Mouse (Mus musculus): ENCODE measurements around the gene Ddx54.

The Ddx54 gene

DNA sequence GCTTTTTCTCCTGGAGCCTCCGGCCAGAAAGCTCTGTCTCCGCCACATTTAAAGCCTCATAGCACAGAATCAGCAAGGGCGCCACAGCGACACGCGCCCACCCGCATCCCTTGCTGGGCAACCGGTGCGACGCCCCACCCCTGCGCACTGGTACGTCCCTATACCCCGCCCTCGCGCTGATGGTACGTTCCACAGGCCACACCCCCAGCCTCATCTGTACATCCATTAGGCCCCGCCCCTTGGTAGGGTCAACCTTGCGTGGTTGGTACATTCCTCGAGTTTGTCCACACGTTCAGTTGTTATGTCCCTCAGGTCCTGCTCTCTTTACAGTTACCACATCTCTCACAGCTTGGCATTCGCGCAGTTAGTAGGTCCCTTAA is at the start of gene Ddx54, which contains the start of gene Rita1:
Ddx54 (plus strand) TSS at position 298 of the 380 bp plus-strand sequence.
Rita1 (minus strand) TSS at position 148 of the 380 bp plus-strand sequence.
- DNase-seq (ENCODE audit: low spot score), result peak; percentile 98

DNA sequence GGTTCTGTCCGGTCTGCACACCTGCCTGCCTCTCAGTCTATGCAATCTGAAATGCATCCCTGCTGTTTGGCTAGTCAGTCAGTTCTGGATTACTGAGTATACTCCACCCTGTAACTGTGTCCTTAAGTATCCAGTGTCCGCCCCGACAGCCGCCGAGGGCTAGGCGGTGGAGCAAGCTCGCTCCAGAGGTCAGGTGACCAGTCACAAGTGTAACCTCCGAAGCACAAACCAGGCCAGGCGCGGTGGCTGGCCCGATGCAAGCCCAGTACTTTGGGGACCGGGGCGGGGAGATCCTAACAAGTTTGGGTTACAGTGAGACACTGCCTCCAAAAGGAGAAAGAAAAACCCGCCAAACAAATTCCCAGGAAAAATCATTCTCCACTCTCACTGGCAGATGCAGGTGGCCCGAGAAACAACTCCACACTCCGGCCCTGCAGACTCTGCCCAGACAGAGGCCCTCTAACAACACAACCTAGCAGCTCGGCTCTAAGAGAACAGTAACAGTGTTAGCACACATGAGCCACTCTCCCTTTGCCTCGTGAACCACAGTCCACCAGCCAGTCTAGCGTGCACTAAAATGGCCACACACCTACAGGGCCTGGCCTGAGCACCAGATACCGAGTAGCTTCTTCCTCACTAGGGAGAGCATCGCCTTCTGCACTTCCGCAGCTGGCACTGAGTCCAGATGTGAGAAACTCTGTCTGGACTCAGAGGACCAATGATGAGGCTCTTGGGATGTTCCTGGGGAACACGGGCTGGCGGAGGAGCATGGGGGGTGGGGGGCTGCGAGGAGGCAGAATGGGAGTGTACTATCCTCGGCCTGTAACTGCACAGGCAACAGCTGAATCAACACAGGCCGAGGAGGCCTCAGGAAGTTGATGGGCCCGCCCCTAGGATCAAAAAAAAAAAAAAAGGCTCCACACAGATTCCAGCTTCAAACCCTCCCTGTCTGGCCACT is 49.3 kb upstream of the Ddx54 start:
- peak; percentile 71 for DNase-seq (ENCODE audit: low spot score)

DNA sequence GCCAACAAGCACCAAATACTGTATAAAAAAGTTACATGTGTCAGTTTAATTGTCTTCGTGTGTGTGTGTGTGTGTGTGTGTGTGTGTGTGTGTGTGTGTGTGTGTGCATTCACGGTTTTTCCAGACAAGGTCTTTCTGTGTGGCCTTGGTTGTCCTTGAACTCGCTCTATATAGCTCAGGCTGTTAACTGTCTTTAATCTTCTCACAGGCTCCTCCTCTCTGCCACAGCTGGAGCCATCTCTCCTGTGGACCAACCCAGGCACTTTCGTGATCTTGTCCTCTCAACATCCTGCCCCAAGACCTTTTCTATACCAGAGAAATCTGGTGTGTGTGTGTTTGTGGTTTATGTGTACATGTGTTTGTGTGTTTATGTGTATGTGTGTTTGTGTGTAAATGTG is 48.6 kb upstream of the Ddx54 start:
- DNase-seq (ENCODE audit: low spot score), result no peak

DNA sequence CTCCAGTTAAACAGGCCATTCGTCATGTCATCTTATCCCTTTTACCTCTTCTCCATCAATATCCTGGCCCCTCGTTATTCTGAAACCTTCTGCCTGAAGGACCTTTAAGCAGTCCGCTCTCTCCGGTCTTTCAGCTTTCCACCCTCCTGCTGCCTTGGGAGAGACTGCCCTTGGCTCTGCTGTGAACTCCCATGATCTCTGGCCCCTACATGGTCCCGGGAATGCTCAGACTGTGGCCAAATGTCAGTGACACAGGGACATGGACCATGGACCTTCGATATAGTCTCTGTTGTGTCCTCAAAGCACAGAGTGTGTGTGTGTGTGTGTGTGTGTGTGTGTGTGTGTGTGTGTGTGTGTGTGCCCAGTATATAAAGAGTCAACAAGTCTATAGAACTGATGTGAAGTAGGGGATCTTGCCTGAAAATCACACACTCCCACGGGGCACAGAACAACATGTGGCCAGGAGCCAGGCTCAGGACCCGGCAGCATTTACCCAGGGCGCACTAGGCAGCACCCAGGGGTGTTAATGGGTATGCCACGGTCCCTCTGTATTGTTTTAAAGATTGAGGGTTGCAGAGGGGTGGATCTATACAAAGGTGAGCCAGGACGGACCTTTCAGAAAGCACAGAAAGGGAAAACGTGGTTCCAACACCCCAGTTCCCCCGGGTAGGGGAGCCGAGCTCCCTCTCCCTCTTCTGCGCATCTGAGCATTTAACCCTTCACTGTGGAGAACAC is 47.2 kb upstream of the Ddx54 start:
- DNase-seq (ENCODE audit: low spot score), result peak; percentile 60

DNA sequence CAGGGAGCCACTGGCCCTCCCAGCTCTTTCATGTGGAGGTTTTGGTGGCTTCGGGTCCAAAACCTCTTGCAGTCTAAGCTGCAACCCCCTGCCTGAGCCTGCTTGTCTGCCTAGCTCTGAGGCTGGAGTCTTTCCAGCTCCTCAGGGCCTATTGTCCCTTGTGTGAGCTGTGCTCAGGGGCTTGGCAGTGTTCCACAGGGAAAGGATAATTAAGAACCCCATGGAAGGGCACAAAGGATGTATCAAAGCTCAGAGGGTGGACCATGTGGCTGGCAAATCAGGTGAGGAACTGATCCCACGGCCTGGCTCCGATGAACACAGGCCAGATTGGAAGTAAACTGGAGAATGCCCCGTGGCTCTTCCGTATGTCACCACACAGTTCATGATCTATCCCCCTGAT is 46.4 kb upstream of the Ddx54 start:
- no peak for DNase-seq (ENCODE audit: low spot score)

DNA sequence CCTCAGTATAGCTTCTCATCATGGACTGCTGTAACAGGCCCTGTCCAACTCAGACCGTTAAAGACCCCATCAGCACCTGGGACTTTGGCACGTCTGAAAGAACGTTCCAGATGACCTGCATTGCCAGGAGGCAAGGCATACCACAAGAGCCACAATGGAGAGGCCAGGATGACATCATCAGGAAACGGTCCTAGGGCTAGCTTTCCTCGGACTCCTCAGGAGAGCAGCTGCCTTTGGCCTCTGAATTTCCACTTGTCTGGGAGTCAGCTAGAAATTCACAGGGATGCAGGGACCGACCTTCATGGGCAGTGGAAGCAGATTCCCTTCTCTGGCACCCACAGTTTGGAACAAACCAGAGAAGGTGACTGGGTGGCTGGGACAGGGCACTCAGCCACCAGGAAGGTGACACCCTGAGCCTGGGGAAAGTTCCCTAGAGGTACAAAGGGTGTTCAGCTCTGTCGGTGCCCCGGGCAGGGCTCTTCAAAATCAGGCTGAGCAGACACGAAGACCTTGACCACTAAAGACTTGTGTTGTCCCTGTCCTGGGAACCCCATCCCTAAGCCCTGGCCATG is 45.8 kb upstream of the Ddx54 start:
- peak; percentile 53 for DNase-seq (ENCODE audit: low spot score)

DNA sequence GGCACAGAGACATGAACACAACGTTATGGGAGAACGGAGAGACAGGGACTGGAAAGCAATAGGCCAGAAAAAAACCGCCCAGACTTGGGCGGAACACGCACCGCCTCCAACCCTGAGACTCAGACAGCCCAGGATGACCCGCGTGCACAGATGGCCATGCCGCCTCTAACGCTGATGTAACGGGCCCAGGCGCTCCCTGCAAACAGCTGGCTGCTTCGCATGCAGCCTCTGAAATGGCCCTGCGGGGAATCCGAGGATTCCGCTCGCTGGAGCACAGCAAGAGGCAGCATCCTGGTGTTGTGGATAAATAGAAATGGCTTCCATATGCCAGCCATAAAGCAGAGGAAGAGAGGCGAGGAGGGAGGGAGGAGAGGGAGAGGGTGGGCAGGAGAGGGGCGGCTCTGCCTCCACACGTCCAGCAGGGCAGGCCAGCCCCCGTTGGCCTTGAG is 45.3 kb upstream of the Ddx54 start:
- DNase-seq (ENCODE audit: low spot score), result peak; percentile 78

DNA sequence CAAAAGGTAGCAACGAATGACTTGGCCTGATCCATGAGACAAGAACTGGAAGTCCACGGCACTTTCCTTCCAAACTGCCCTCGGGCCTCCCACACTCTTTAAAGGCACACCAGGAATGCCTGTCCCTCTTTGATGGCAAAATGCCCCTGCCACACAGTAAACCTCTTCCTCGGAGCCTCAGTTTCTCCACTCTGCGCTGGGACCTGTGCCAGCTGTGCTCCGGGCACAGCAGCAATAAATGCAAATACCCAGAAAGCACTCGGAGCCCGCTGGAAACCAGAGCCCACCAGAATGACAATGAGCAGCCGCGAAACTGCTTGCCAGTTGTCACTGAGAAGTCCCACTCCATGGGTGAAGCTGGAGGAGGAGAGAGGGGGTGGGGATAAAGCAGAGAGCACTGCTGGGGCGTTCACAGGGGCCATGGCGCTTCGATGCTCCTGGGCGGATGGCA is 44.8 kb upstream of the Ddx54 start:
- DNase-seq (ENCODE audit: low spot score), result no peak

DNA sequence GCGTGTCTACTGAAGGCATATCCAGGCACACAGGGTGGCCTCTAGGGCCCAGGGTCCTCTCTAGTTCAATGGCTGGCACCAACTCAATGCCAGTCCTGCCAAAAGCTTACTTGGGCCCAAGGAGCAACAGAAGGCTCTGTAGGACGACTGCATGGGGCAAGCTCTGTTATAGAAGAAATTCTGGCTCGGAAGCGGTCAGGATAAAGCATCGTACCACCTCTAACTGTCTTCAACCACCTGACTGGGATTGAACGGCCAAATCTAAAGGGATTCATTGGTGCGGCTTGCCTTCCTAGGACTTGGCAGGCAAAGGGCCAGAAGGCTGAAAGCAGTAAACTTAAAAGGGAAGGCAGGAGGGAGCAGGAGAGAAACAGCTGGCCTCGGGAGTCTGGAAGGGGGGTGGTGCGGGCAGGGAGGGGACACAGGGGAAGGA is 44.2 kb upstream of the Ddx54 start:
- no peak for DNase-seq (ENCODE audit: low spot score)

DNA sequence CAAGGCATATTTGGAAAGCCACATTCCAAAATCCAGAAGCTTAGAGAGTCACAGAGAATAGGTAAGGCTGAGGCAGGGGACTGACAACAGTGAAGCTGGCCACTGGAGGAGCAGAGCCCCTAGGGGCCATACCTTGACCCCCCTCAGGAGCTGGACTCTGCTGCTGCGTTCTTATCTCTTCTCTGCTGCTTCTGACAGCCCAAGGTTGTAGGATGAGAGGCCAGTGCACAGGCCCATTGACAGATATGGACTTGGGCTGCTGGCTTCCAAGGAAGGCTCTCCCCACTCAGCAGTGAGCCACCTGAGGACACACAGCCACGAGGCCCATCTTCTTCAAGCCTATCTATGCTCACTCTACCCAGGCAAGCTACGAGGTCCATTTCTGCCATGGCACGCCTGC is 43.6 kb upstream of the Ddx54 start:
- no peak for DNase-seq (ENCODE audit: low spot score)

DNA sequence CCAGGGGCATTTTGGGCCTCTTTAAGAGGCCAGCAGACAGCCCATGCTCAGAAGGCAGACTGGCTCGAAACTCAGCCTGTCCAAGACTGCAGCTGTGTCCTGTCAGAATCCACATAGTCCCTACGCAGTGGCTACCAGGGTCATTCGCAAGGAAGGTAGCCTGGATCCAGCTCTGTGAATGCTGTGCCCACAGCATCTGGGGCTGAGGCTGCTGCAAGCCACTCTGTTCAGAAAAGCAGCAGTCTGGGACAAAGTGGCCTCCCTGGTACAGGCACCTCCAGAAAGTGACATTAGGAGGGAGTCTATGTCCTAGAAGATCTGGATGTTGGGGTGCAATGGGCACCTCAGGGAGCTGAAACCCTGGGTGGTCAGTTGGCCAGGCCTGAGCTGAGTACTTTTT is 42.7 kb upstream of the Ddx54 start:
- no peak for DNase-seq (ENCODE audit: low spot score)

DNA sequence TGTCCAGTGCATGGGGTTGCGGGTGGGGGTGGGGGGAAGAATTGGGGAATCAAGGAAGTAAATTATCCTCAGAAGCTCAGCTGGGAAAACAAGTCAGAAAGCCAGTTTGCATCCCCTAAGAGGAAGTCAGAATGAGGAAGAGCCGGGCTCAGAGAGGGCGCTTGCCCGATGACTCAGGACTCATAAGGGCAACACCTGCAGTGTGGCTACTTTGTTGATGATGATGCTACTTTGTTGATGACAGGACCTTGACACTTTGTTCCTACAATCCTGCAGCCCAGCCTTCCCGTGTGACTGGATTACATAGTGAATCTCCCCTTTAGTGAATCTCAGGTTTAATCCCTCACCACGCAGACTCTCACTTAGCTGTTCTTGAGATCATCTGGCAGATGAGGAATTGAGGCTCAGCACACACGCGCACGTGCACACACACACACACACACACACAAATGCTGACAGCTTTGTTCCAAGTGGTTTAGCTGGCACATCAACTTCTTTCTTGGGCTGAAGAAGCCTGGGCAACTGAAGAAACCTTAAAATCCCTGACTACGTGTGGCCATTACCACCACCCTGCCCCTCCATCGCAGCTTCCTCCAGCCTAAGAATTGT is 42.1 kb upstream of the Ddx54 start:
- no peak for DNase-seq (ENCODE audit: low spot score)

DNA sequence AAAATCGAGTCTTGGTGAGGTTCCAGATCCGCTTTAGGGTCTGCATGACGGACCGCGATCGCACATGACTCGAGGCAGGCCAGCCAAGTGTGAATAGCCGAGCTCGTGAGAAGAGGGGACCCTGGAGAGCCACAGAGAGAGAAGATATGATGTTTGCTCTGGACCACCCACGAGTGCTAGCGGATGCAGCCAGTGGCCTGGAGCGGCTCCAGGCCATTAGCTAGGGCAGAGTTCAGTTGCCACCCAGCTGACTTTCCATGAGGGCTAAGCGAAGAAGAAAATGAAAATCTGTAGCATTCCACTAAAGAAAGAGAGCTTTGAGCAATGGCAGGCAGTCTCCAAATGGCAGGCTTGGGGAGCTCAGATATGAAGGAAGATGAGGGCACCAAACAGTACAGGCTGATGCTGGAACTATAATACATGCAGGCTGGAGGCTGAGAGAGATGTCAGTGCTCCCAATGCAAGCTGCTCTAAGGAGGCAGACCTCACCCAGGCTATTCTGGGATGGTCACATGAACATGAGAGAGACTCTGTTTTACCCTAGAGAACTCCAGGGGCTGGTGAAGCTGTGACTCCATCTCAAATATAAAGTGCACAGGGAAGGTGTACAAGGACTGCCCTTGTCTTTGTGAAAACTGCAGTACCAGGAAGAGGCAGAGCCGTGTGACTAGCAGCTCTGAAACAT is 41.3 kb upstream of the Ddx54 start:
- peak; percentile 62 for DNase-seq (ENCODE audit: low spot score)

DNA sequence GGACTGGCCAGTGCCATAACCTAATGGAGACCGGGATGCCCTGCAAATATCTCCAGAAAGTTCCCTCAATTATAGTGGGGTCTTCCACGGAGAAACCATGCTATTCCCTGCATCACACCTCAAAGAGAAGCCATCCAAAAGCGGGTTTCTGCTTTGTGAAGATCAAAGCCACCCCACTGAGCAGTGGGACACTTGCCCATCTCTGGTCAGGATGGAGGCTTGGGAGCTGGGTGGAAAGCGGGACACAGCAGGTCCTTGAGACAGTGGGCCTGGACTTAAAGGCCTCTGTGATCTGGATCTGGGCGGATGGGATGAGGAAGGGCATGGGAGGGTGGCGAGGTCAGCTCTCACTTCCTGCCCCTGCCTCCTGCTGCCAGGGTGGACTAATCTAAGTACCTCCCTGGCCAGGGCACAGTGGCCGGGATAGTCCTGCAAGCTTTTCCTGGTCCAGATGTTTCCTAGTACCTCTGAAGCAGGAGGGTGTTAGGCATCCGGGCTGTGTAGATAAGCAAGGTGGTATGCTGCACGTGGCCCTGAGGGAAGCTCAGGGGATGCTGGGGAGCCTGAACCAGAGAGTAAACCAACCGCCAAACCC is 38.0 kb upstream of the Ddx54 start:
- no peak for DNase-seq (ENCODE audit: low spot score)

DNA sequence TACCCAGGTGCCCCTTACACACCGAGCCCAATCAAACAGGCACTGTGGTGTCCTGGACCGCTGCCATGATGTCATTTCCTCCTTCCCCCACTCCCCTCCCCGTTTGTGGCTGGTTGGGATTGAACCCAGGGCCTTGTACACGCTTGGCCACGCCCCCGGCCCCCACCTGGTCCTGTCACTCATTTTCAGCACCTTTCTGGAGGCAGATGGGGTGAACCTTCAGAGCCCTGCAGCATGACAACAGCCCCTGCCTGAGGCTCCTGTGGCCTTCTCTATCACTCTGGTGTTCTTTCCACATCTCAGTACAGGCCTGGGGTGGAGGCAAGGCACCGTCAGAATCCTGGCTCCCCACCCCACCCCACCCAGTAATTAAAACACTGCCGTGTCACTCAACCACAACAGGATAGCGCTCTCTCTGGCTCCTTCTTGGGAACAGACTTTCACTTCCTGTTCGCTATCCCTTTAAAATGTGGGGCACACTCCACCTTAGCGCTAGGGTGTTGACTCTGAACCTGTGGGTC is 35.7 kb upstream of the Ddx54 start:
- no peak for DNase-seq (ENCODE audit: low spot score)

DNA sequence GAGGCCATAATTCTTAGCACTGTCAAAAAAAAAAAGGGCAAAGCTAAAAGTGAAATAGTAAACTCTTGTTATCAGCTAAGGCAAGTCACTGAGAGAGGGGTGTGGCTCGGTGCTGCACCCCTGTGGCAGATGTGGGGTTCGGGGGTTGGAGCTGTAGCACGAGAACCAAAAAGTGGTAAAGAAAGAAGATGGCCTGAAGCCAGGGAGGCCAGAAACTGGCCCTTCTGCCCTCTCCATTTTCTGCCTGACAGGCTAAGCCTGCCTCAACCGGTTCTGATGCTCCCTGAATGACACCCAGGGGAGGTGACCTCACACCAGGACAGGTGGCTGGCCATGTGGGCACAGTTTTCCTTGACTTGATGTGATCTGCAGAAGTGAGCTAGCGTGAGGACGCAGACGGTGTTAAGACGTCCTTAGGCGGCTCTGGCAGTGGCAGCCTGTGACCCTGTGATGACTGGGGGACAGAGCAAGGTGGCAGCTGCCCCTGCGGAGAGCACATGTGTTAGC is 34.6 kb upstream of the Ddx54 start:
- peak; percentile 71 for DNase-seq (ENCODE audit: low spot score)

DNA sequence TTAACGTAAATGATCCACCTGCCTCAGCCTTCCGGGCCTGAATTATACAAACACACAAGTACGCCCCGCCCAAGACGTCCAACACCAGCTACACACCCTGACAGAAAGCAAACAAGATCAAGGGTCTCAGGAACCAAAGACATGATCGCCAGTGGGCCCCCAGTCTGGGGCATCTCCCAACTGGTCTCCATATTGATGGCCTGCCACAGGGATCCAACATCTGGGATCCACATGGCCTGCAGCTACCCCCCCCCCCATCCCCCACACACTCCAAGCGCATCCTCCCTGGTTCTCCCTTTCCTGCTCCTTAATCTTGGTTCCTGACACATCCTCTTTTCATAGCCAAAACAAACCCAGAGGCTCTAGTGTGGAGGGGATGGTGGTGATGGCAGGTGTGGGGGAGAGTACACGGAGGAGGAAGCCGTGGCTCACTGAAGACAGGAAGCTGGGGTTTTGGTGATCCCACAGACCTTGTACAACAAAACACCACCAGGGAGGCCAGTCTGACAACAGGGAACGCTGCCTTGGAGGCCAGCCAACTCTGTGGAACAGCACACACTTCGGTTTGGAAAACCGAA is 33.9 kb upstream of the Ddx54 start:
- DNase-seq (ENCODE audit: low spot score), result peak; percentile 54

DNA sequence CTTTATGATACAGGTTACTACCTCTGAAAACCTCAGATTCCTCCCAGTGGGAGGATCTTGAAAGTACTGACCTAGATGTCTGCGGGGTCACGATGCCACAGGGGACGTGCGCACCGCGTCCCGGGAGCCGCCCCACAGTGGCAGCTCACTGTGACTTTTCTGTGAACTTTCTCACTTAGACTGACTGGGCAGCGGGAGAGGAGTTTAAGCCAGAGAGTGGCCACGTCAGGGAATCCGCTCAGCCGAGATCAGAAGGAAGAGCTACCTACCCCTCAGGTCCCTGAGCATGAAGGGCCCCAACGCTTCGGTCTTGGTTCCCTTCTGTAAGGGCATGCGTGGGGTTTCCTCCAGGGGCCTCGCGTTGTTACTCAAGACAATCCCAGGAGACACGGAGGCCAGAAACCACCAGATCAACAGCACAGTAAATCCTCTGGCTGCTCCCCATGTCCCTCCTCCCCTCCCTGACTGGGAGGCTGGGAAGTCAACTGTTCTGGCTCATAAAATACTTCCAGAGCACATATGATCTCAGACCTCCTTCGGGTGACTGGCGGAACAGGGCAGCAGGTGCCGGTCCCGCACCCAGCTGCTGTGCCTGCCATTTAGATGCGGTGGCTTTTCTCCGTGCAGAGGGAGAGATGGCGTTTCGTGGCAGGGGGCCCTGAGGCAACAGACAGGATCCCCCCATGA is 33.2 kb upstream of the Ddx54 start:
- DNase-seq (ENCODE audit: low spot score), result no peak

DNA sequence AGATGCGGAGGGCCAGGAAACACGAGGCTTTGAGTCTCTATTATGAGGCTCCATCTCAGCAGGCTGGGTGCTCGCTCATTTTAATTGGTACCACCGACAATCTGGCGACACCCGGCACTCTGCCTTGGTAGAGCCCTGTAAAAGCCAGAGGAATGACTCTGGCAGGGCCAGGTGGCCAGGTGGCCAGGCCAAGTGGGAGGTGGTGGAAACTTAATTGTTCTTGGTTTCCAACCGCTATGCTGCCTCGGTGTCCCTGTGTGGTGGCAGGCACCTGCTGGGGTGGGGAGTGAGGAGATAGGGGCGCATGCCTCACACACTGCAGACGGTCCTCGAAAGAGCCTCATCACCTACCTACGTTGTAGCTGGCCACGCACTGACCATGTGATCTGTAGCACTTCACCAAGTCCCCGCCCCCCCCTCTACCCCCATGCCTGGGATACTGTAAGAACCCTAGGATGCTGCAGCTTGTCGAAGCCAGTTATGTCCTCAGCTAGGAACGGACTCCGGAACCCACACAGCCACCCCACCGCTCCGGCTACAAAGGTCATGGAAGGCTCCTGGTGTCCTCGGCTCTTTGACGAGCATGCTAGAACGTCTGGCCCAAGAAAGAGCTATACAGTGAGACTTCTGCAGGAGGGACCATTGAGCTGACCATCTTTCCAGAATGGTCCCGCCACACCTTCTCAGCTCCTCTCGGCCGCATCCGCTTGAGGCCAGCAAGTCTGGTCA is 32.5 kb upstream of the Ddx54 start:
- no peak for DNase-seq (ENCODE audit: low spot score)

Data from embryo, embryonic 10 days (tissue).